Mouse (Mus musculus): ENCODE measurements around the gene Ric8b. TPM values are rescaled to one million over a fixed set of nuclear protein-coding genes. Genes with fewer than 3 reads are reported as not detected.

Gene Ric8b
- polyA plus RNA-seq, 1 experiment from 2014 or later, result 49.9 TPM

- Histone ChIP-seq H3K4me1 (replicated peaks) (no peaks in the 10 kb centered on the region), H3K27ac (no peak overlapping the region), H3K36me3 (no peaks in the 10 kb centered on the region), H3K9me3 (no peaks in the 10 kb centered on the region), H3K27me3 (no peaks in the 10 kb centered on the region), H3K4me2 (replicated peaks) (no peak overlapping the region), H3K9ac (replicated peaks) (no peak overlapping the region), H3K4me3 (replicated peaks) (no peak overlapping the region)
- 64% methylated on average over 4 of the region's 4 CpGs for WGBS
- ATAC-seq, result no peak
Measured at GRCm38 (mm10) chr10:85050668-85051208, 133.3 kb downstream of the Ric8b start.

DNA sequence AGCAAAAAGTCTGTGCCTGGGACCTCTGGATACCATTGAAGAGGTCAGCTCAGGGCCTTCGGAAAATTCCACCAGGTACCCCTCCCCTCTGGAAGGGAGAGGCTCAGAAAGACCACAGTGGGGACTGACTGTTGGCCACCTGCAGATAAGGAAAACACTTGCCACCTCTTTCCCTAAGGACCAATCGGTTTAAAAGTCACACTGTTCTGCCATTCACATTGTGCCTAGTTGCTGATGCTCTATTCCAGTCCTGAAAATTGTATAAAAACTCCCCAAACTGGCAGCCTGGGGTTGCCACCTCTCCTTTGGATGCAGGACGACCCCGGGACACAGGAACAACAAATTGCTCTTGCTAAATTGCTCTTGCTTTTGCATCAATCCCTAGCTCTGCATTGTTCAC is 135.0 kb downstream of the Ric8b start:
- no peak for ATAC-seq
- H3K9me3 ChIP-seq, result no peaks in the 10 kb centered on the region
- no peak overlapping the region for H3K4me3 ChIP-seq (replicated peaks)
- H3K27me3 ChIP-seq, result no peaks in the 10 kb centered on the region
- no peak overlapping the region for H3K27ac ChIP-seq
- no peak overlapping the region for H3K4me2 ChIP-seq (replicated peaks)
- no peaks in the 10 kb centered on the region for H3K4me1 ChIP-seq (replicated peaks)
- H3K9ac ChIP-seq (replicated peaks), result no peak overlapping the region
- H3K36me3 ChIP-seq, result no peaks in the 10 kb centered on the region
- WGBS, result 43% methylated on average over 4 of the region's 4 CpGs

GRCm38 (mm10) chr10:85054876-85055275 is 137.5 kb downstream of the Ric8b start:
- Histone ChIP-seq H3K27ac (no peak overlapping the region), H3K4me3 (replicated peaks) (no peak overlapping the region), H3K9me3 (no peaks in the 10 kb centered on the region), H3K4me1 (replicated peaks) (no peaks in the 10 kb centered on the region), H3K36me3 (no peaks in the 10 kb centered on the region), H3K27me3 (no peaks in the 10 kb centered on the region), H3K4me2 (replicated peaks) (no peak overlapping the region), H3K9ac (replicated peaks) (no peak overlapping the region)
- no peak for ATAC-seq
- 80% methylated on average over 2 of the region's 2 CpGs for WGBS

Other genes starting within 250 kb of the Ric8b start
- 29.0 and 34.3 TPM in 2 replicates for gene Rfx4, start 161.6 kb upstream of the Ric8b start, polyA plus RNA-seq (2015; fragmentation: Nextera tagmentation; extraction: Ambion mirVana)
- gene Fhl4, start 184.9 kb downstream of the Ric8b start, polyA plus RNA-seq (2015; fragmentation: Nextera tagmentation; extraction: Ambion mirVana), result 1.8 and 2.7 TPM in 2 replicates
- 55.9 and 59.9 TPM in 2 replicates for gene Tmem263, start 185.0 kb downstream of the Ric8b start, polyA plus RNA-seq (2015; fragmentation: Nextera tagmentation; extraction: Ambion mirVana)
- gene Mterf2, start 210.4 kb downstream of the Ric8b start, polyA plus RNA-seq (2015; fragmentation: Nextera tagmentation; extraction: Ambion mirVana), result 31.8 and 37.0 TPM in 2 replicates

Measured in midbrain, embryonic 13.5 days (tissue).